Mouse (Mus musculus) neural tube, embryonic 11.5 days (tissue): Measurements from ENCODE around the gene Catsperz. TPM values are rescaled to one million over a fixed set of nuclear protein-coding genes. Genes with fewer than 3 reads are reported as not detected.
A peak's percentile ranks its signal among the peaks of the same experiment; 100 is the strongest.

Source experiments
- ATAC-seq: fragments of 200-750 bp; cut with Nextera tagmentation; 2 replicates; pipeline ENCODE4 v1.8.0; 2017; ENCODE audit warnings: moderate number of reproducible peaks, mild to moderate bottlenecking, moderate TSS enrichment, moderate library complexity; ENCODE audit not compliant: insufficient read depth, low FRiP score, low TSS enrichment
- DNase-seq: peaks from one replicate; pipeline ENCODE4 v3.0.0-alpha.2; 2015; ENCODE audit warnings: low spot score
- H3K27ac ChIP-seq: fragments of 300-500 bp; sonication (generic); 2 replicates; pipeline ENCODE4 v1.5.1; 2014; ENCODE audit warnings: low read depth, mild to moderate bottlenecking, low read length
- H3K27me3 ChIP-seq: fragments of 300-500 bp; sonication (generic); 2 replicates; pipeline ENCODE4 v1.6.1; 2014; ENCODE audit warnings: mild to moderate bottlenecking, low read length, mixed read lengths; ENCODE audit not compliant: control insufficient read depth, insufficient read depth
- H3K36me3 ChIP-seq: fragments of 300-500 bp; sonication (generic); 2 replicates; pipeline ENCODE4 v1.6.1; 2014; ENCODE audit warnings: mild to moderate bottlenecking, low read length, moderate library complexity, mixed read lengths; ENCODE audit not compliant: control insufficient read depth, insufficient read depth
- H3K4me1 ChIP-seq: fragments of 300-500 bp; sonication (generic); 2 replicates; pipeline ENCODE4 v1.6.1; 2014; ENCODE audit warnings: low read length, mixed read lengths; ENCODE audit not compliant: control insufficient read depth, insufficient read depth
- H3K4me2 ChIP-seq: fragments of 300-500 bp; sonication (generic); 2 replicates; pipeline ENCODE4 v1.6.1; 2014; ENCODE audit warnings: low read depth, mild to moderate bottlenecking, moderate library complexity
- H3K4me3 ChIP-seq: fragments of 300-500 bp; sonication (generic); 2 replicates; pipeline ENCODE4 v1.5.1; 2014; ENCODE audit warnings: low read depth, low read length
- H3K9ac ChIP-seq: fragments of 300-500 bp; sonication (generic); 2 replicates; pipeline ENCODE4 v1.6.1; 2014; ENCODE audit warnings: mild to moderate bottlenecking, low read length
- H3K9me3 ChIP-seq: fragments of 300-500 bp; sonication (generic); 2 replicates; pipeline ENCODE4 v1.6.1; 2016; ENCODE audit warnings: low read length; ENCODE audit not compliant: control insufficient read depth
- WGBS: fragments of 180-500 bp; shearing (Covaris S2); extraction: QIAGEN DNeasy Blood & Tissue Kit; methylation state at CpG from one replicate; pipeline ENCODE4 v1.1.7; 2014; 5-methylcytosine and 5-hydroxymethylcytosine counted together
- polyA plus RNA-seq: library from polyadenylated mRNA; unstranded; fragments of >200 nt; fragmentation: Nextera tagmentation; extraction: Ambion mirVana; gene quantifications from 2 replicates; pipeline ENCODE4 v1.2.1, GENCODE M21; 2014

The Catsperz gene
- polyA plus RNA-seq, 1 experiment from 2014 or later = 0.77 TPM

DNA sequence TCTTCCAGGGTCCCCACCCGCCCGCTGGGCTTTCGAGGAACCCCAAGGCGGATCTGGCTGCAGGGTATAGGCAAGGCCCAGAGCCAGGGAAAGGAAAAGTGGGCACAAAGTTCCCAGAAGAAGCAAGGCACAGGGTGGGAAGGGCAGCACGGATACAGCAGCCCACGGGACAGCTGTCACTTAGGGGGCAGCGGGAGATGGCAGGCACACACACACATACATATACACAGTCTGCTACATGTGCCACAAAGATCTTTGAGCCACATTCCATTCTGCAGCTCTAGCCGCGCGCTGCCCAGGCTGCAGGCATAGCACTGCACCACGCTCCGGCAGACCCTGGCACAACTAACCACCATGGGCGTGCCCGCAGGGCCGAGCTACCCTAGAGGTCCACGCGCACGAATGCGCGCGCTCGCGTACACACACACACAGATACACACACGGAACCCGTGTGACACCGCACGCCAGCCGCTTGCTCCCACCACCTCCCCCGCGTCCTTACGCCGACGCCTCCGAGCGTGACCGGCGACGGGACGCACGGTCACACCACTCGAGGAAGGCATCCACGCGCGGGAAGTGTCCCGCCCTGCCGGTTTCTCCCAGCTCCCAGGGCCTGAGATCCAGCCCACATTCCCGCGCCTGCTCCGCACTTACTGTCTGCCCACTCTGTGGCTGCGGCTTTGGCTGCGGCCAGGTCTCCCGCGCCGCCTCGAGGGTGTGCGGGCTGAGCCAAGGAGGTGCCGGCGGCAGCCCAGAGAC, 8.4 kb upstream of the Catsperz start:
- H3K9me3 ChIP-seq = no peaks in the 10 kb centered on the region
- ATAC-seq (0 out of 2 replicates have a peak, but pooled peaks have one; percentile 31), DNase-seq (peak; percentile 30)
- H3K27me3 ChIP-seq = peaks cover 60% of the 10 kb centered on the region
- H3K4me2 ChIP-seq = peak overlapping the region; percentile 46
- no peak overlapping the region for H3K27ac ChIP-seq
- 5% methylated on average over 58 of the region's 58 CpGs for WGBS
- H3K4me3 ChIP-seq = peak overlapping the region; percentile 25
- peaks cover 2% of the 10 kb centered on the region; the same call in 1 of the 2 replicates for H3K36me3 ChIP-seq
- H3K9ac ChIP-seq = peak overlapping the region; percentile 18
- peaks cover 10% of the 10 kb centered on the region for H3K4me1 ChIP-seq

DNA sequence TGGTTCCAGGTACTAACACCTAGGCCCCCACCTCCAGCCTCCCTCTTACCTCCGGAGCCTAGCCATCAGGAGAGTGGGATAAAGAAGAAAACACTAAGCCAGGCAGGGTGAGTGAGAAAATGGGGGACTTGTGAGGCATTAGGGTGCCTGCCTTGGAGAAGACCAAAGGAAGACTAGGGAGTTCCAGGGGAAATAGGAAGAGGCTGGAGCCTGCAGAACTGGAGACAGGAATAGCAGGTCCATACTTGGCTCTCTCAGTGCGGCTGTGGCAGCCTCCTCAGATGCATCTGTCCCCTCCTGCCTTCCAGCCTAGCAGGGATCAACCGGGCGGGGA, 7.9 kb upstream of the Catsperz start:
- peaks cover 64% of the 10 kb centered on the region for H3K27me3 ChIP-seq
- no peaks in the 10 kb centered on the region; the same call in 1 of the 2 replicates for H3K36me3 ChIP-seq
- H3K4me3 ChIP-seq = no peak overlapping the region
- H3K9me3 ChIP-seq = no peaks in the 10 kb centered on the region
- no peak overlapping the region; the same call in 1 of the 2 replicates for H3K9ac ChIP-seq
- ATAC-seq (no peak), DNase-seq (no peak)
- H3K27ac ChIP-seq = no peak overlapping the region
- H3K4me1 ChIP-seq = peaks cover 10% of the 10 kb centered on the region
- 32% methylated on average over 4 of the region's 4 CpGs for WGBS
- no peak overlapping the region; the same call in 1 of the 2 replicates for H3K4me2 ChIP-seq

DNA sequence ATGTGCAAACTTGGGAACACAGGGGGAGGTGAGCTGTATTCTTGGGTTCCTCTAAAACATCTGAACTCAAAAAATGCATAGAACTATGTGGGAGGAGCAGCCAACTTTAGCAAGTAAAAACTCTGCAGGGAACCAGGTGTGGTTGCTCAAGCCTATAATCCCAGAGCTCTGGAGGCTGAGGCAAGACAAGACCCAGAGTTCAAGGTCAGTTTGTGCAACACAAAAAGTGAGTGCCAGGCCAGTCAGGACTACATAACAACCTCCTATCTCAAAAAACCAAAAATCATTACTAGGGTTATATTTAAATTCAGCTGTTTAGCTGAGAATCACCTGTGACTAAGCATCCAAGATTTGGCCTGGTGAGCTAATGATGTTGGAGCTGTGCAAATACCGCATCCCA, 6.8 kb upstream of the Catsperz start:
- DNase-seq (no peak), ATAC-seq (no peak)
- Histone ChIP-seq H3K4me1 (peaks cover 10% of the 10 kb centered on the region), H3K27me3 (peaks cover 75% of the 10 kb centered on the region), H3K9me3 (no peaks in the 10 kb centered on the region), H3K4me3 (no peak overlapping the region), H3K4me2 (no peak overlapping the region), H3K27ac (no peak overlapping the region), H3K9ac (no peak overlapping the region), H3K36me3 (no peaks in the 10 kb centered on the region)
- 71% methylated on average over 1 of the region's 1 CpGs for WGBS

DNA sequence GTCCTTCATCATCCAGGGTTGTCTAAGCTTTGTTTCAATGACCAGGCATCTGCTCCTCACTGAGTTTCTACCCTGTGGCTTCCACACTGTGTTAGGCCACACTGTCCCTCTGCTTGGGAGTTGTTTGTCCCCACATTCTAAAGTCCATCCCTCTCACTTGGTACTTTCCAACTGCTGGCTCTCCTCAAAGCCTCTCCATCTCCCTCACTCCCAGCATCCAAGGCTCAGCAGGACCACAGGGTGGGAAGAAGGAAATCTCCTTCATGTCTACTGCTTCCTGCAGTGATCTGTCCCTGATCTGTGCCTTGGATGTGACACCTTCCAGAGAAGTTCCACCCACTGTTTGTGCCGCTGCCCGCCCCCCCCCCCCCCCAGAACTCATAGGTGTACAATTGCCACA, 5.8 kb upstream of the Catsperz start:
- DNase-seq (no peak), ATAC-seq (no peak)
- Histone ChIP-seq H3K9ac (no peak overlapping the region), H3K4me3 (no peak overlapping the region), H3K27me3 (peaks cover 81% of the 10 kb centered on the region), H3K27ac (no peak overlapping the region), H3K9me3 (no peaks in the 10 kb centered on the region), H3K4me2 (no peak overlapping the region), H3K4me1 (peaks cover 10% of the 10 kb centered on the region), H3K36me3 (no peaks in the 10 kb centered on the region)
- WGBS = 0% methylated on average over 2 of the region's 2 CpGs

DNA sequence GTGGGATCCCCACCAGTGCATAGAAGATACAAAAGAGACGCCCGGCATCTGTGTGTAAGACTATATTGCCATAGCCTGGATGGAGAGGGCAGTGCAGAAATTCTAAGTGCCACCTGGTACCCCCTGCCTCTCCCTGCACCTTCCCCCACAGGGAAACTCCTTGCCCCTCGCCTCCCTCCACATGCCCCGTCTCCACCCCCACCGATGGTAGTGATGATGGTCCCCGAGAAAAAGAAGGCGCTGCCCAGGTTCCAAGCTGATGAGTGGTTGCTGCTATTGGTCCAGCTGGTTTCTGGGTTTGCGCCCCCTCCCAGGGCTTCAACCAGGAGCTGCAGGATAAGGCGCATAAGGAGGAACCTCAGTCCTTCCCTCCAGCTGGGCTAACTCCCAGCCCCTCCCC, 2.9 kb upstream of the Catsperz start:
- Histone ChIP-seq H3K4me3 (no peak overlapping the region), H3K9ac (no peak overlapping the region), H3K27ac (no peak overlapping the region), H3K27me3 (peaks cover 79% of the 10 kb centered on the region), H3K36me3 (no peaks in the 10 kb centered on the region), H3K4me2 (no peak overlapping the region), H3K9me3 (no peaks in the 10 kb centered on the region), H3K4me1 (peaks cover 4% of the 10 kb centered on the region; the same call in 1 of the 2 replicates)
- 11% methylated on average over 9 of the region's 9 CpGs for WGBS
- ATAC-seq (no peak), DNase-seq (no peak)

DNA sequence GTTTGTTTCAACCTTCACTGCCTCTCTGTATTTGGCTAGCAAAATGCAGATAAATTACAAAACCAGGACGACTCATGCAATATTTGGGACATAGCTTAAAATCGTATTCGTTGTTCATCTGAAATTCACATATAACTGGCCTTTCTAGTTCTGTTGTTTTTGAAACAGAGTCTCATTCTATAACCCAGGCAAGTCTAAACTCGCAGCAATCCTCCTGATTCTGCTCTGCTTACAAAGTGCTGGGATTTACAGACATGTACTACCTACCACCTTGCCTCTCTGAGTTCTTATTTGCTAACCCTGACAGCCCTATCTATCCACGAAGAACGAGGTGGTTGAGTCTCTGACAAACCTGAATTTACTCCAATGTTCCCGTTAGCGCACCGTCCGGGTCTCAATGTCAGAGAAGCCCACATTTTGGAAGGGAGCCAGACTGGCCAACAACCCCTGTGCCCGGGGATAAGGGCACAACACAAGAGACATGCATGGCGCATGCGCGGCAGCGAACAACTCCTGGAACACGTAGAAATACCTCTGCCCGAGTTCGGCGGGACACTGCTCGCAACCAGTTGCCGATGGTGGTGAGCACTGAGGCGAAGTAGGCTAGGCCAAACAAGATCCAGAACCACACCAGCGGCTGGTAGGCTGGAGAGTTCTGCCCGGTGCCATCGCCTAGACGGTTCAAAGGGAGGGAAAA, 1.5 kb upstream of the Catsperz start:
- 11% methylated on average over 26 of the region's 26 CpGs for WGBS
- H3K4me2 ChIP-seq = peak overlapping the region; percentile 27; the same call in 1 of the 2 replicates
- no peak overlapping the region for H3K27ac ChIP-seq
- H3K9ac ChIP-seq = no peak overlapping the region; the same call in 1 of the 2 replicates
- no peak for ATAC-seq
- H3K9me3 ChIP-seq = no peaks in the 10 kb centered on the region
- peaks cover 74% of the 10 kb centered on the region for H3K27me3 ChIP-seq
- peak overlapping the region; percentile 13 for H3K4me3 ChIP-seq
- H3K4me1 ChIP-seq = peaks cover 7% of the 10 kb centered on the region; the same call in 1 of the 2 replicates
- no peaks in the 10 kb centered on the region for H3K36me3 ChIP-seq
- DNase-seq = peak; percentile 58

DNA sequence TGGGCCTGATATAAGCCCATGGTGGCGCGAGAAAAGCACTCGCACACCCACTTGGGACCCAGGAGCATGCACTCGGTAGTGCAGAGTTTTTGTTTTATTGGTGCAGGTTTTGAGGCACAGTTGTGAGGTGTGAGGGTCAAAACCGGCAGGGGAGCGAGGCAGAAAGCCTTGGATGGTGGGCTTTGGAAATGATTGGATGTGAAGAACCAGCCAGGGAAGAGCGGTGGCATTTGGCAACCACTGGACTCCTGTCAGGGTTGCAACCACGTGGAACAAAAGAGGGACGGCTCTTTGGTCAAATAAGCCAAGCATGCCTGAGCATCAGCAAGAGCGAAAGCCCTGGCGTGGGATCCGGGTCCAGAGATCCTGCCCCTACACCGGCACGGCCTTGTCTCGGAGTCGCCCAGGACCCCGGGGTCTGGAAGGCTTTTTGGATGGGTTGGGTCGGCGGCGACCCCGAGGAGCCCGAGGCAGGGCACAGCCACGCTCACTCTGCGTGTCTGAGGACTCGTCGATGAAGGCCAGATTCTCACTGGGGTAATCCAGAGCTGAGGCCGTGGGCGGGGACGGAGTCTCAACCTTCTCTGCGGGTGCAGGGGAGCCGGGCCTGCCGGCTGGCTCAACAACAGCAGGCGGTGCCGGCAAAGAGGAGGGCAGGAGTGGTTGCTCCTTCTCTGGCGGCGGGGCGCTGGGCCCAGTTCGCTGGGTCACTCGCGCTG, 590 bp upstream of the Catsperz start:
- ATAC-seq (no peak), DNase-seq (no peak)
- H3K27me3 ChIP-seq = peaks cover 66% of the 10 kb centered on the region
- no peak overlapping the region for H3K4me2 ChIP-seq
- no peaks in the 10 kb centered on the region for H3K36me3 ChIP-seq
- no peak overlapping the region for H3K27ac ChIP-seq
- peaks cover 7% of the 10 kb centered on the region for H3K4me1 ChIP-seq
- 4% methylated on average over 40 of the region's 40 CpGs for WGBS
- peak overlapping the region; percentile 13; the same call in 1 of the 2 replicates for H3K4me3 ChIP-seq
- H3K9me3 ChIP-seq = no peaks in the 10 kb centered on the region
- H3K9ac ChIP-seq = no peak overlapping the region

DNA sequence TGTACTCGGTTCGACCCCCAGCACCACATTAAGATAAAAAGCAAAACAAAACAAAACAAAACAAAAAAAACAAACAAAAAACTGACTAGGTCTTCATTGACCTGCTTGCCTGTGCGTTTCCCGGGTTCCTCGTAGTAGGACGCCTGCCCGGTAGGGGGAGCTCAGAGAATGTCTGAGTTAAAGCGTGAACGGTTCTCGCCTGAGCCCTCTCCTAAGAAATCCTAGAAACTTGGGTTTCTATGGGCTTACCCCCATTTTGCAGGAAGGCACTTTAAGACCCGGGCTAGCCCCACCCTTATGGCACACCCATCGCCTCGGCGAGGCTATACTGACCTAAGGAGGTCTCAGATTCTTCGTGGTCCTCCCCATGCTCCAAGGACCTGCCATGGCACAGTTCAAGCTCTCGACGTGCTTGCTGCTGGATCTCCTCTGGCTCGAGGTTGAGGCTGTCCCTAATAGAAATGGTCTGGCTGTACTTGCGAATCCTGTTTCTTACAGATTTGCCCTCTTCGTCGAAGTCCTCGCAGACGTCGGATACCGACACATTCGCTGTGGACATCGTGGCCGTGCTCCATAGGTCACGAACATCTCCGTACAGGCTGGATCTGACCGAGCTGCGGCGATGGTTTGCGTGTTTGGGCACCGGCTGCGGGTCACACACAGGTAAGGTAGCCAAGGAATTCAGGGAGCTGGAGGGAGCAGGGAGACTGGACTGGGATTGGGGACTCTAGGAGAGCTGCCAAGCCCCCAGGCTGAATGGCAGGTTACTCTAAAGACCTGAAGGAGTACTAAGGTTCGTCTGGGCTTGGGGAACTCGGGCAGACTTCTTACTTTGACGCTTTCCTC, 496 bp downstream of the Catsperz start:
- DNase-seq (peak; percentile 74), ATAC-seq (no peak)
- Histone ChIP-seq H3K27ac (no peak overlapping the region), H3K9ac (no peak overlapping the region), H3K4me1 (peaks cover 16% of the 10 kb centered on the region), H3K4me3 (0 out of 2 replicates have a peak overlapping the region, but pooled peaks have one; percentile 1), H3K9me3 (no peaks in the 10 kb centered on the region), H3K27me3 (peaks cover 61% of the 10 kb centered on the region), H3K4me2 (peak overlapping the region; percentile 10; the same call in 1 of the 2 replicates), H3K36me3 (no peaks in the 10 kb centered on the region)
- 2% methylated on average over 39 of the region's 39 CpGs for WGBS
